Mouse (Mus musculus): ENCODE results near the gene Atp6ap2.

- no peak for TF ChIP-seq CTCF (IDR thresholded peaks at IDR 0.05; ENCODE audit: insufficient read depth, low read depth, low read length)
- no peak for TF ChIP-seq POLR2A (IDR thresholded peaks at IDR 0.05; ENCODE audit: insufficient read depth, low read depth, low read length)
Observed at GRCm38 (mm10) chrX:12544417-12544816, 43.2 kb upstream of the Atp6ap2 start.

Data from olfactory bulb, adult 2 months (tissue).